Mouse (Mus musculus): ENCODE results near the gene Eefsec. TPM values are rescaled to one million over a fixed set of nuclear protein-coding genes. Genes with fewer than 3 reads are reported as not detected.

The Eefsec gene
- polyA plus RNA-seq, 1 experiment = 20.3 TPM

DNA sequence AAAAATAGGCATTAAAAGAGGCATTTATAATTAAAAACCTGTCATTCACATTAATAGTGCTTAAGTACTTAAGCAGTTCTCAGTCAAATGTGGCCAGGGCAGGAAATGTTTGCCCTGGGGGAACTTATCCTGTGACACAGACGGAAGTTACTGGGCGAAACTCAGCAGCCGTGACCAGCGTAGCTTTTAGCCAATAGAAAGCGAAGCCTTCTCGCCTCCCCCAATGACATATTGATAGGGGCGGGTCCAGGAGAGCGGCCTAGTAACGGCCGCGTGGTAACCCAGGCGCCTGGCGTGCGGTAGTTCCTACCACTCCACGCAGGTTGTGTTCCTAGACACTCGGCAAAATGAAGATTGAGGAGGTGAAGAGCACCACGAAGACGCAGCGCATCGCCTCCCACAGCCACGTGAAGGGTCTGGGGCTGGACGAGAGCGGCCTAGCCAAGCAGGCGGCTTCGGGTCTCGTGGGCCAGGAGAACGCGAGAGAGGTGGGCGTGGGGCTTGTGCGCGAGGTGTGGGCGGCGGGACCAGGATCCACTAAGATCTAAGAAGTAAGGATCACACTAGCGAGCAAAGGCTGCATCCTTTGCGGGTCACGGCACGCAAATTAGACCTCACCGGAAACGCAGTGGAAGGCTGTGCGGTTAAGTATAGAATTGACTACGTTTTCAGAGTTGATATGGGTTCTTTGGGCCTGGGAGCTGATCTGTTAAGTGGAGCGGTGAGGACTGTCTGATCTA, 19.0 kb upstream of the Eefsec start, which contains the start of gene Ruvbl1:
TSS of gene Ruvbl1 (plus strand) at position 229 of the 740 bp plus-strand sequence.
- DNase-seq (ENCODE audit: low read depth) = peak; percentile 98
- TF ChIP-seq CTCF (IDR thresholded peaks at IDR 0.05; ENCODE audit: borderline replicate concordance, extremely low read depth, insufficient read depth, insufficient read length) = no peak
- TF ChIP-seq POLR2A (IDR thresholded peaks at IDR 0.05; ENCODE audit: borderline replicate concordance, extremely low read depth, insufficient read depth, insufficient read length, poor library complexity, severe bottlenecking) = peak; percentile 33; the same call in 1 of the 2 replicates

GRCm38 (mm10) chr6:88454545-88454944, 8.2 kb upstream of the Eefsec start:
- DNase-seq (ENCODE audit: low read depth) = no peak
- no peak for TF ChIP-seq POLR2A (IDR thresholded peaks at IDR 0.05; ENCODE audit: borderline replicate concordance, extremely low read depth, insufficient read depth, insufficient read length, poor library complexity, severe bottlenecking)
- no peak for TF ChIP-seq CTCF (IDR thresholded peaks at IDR 0.05; ENCODE audit: borderline replicate concordance, extremely low read depth, insufficient read depth, insufficient read length)

DNA sequence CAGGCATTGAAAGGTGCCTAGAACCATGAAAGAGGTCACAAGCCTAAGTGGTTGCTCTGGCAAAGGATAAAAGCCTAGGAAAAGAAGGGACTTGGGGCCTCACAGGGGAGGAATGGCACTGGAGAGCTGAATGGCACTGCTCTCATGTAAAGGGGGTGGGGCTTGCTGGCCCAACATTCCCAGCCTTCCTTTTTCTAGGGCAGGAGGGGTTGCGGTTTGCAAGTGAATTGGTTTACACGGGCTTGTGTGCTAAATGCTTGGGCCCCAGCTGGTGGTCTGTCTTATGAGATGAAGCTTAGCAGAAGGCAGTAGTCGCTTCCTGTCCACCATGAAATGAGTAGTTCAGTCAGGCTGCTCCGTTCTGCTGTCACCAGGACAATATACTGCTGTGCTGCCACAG, 1.1 kb upstream of the Eefsec start:
- peak; percentile 68 for DNase-seq (ENCODE audit: low read depth)
- TF ChIP-seq CTCF (IDR thresholded peaks at IDR 0.05; ENCODE audit: borderline replicate concordance, extremely low read depth, insufficient read depth, insufficient read length) (no peak), POLR2A (IDR thresholded peaks at IDR 0.05; ENCODE audit: borderline replicate concordance, extremely low read depth, insufficient read depth, insufficient read length, poor library complexity, severe bottlenecking) (no peak)

GRCm38 (mm10) chr6:88445661-88446060, 678 bp downstream of the Eefsec start:
- no peak for DNase-seq (ENCODE audit: low read depth)
- TF ChIP-seq POLR2A (IDR thresholded peaks at IDR 0.05; ENCODE audit: borderline replicate concordance, extremely low read depth, insufficient read depth, insufficient read length, poor library complexity, severe bottlenecking) (no peak), CTCF (IDR thresholded peaks at IDR 0.05; ENCODE audit: borderline replicate concordance, extremely low read depth, insufficient read depth, insufficient read length) (no peak)

GRCm38 (mm10) chr6:88444076-88444750, 2.1 kb downstream of the Eefsec start:
- DNase-seq (ENCODE audit: low read depth) = no peak
- TF ChIP-seq CTCF (IDR thresholded peaks at IDR 0.05; ENCODE audit: borderline replicate concordance, extremely low read depth, insufficient read depth, insufficient read length) (no peak), POLR2A (IDR thresholded peaks at IDR 0.05; ENCODE audit: borderline replicate concordance, extremely low read depth, insufficient read depth, insufficient read length, poor library complexity, severe bottlenecking) (no peak)

DNA sequence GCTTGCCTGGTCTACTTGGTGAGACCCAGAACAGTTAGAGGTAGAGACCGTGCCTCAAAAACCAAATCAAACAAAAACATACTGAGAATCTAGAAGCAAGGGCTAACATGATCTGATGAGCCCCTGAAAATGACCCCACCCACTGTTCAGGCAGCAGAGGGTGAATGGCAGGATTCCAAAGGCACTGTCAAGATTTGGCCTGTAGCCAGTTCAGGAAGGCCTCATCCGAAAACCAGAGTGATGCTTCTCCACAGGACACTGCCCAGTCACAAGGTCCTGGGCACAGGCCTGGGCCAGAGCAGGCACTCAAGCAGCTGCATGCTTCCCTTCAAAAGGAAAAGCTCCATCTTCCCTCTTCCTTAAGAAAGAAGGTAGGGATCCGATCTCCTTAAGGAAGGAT, 2.9 kb downstream of the Eefsec start:
- no peak for TF ChIP-seq POLR2A (IDR thresholded peaks at IDR 0.05; ENCODE audit: borderline replicate concordance, extremely low read depth, insufficient read depth, insufficient read length, poor library complexity, severe bottlenecking)
- TF ChIP-seq CTCF (IDR thresholded peaks at IDR 0.05; ENCODE audit: borderline replicate concordance, extremely low read depth, insufficient read depth, insufficient read length) = no peak
- no peak for DNase-seq (ENCODE audit: low read depth)

- TF ChIP-seq CTCF (IDR thresholded peaks at IDR 0.05; ENCODE audit: borderline replicate concordance, extremely low read depth, insufficient read depth, insufficient read length) (no peak), POLR2A (IDR thresholded peaks at IDR 0.05; ENCODE audit: borderline replicate concordance, extremely low read depth, insufficient read depth, insufficient read length, poor library complexity, severe bottlenecking) (no peak)
- no peak for DNase-seq (ENCODE audit: low read depth)
Observed at GRCm38 (mm10) chr6:88442551-88442950, 3.8 kb downstream of the Eefsec start.

- no peak for TF ChIP-seq CTCF (IDR thresholded peaks at IDR 0.05; ENCODE audit: borderline replicate concordance, extremely low read depth, insufficient read depth, insufficient read length)
- TF ChIP-seq POLR2A (IDR thresholded peaks at IDR 0.05; ENCODE audit: borderline replicate concordance, extremely low read depth, insufficient read depth, insufficient read length, poor library complexity, severe bottlenecking) = no peak
- DNase-seq (ENCODE audit: low read depth) = peak; percentile 48
Observed at GRCm38 (mm10) chr6:88439056-88439455, 7.3 kb downstream of the Eefsec start.

DNA sequence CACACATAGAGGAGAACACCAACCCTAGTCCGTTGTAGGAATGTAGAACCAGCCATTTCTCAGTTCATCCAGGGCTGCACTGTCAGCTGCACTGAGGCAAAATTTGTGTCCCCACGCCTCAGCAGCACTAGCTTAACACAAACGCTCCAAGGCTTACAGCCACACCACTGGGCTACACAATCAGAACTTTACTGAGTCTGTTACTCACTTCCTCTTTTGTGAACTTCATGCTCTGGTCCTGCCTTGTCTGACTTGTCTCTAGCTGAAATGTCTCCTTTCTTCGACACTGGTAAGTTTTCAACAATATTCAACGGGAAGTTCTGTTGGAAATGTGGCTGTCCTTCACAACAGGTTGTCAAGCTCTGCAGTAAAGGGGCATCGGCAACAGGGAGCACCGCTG, 10.7 kb downstream of the Eefsec start:
- DNase-seq (ENCODE audit: low read depth) = no peak
- TF ChIP-seq CTCF (IDR thresholded peaks at IDR 0.05; ENCODE audit: borderline replicate concordance, extremely low read depth, insufficient read depth, insufficient read length) (no peak), POLR2A (IDR thresholded peaks at IDR 0.05; ENCODE audit: borderline replicate concordance, extremely low read depth, insufficient read depth, insufficient read length, poor library complexity, severe bottlenecking) (no peak)

DNA sequence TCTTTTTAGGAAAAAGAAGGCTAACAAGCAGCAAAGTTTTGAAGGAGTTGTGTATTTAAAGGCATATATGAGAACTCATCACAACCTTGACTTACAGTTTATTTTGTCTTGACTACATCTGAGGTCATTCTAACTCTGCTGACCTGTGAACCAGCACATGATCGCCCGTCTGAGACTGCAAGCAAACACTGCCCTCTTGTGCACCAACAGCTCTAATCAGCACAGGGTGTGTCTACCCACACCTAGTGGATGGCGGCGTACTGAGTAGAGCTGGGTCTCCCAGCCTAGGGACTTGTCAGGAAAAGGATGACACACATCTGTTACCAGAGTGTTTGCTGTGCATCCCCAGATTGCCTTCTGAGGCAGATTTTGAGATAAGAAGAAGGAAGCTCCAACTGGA, 15.1 kb downstream of the Eefsec start:
- DNase-seq (ENCODE audit: low read depth) = peak; percentile 49
- TF ChIP-seq POLR2A (IDR thresholded peaks at IDR 0.05; ENCODE audit: borderline replicate concordance, extremely low read depth, insufficient read depth, insufficient read length, poor library complexity, severe bottlenecking) = no peak
- peak; percentile 58; the same call in 1 of the 2 replicates for TF ChIP-seq CTCF (IDR thresholded peaks at IDR 0.05; ENCODE audit: borderline replicate concordance, extremely low read depth, insufficient read depth, insufficient read length)

DNA sequence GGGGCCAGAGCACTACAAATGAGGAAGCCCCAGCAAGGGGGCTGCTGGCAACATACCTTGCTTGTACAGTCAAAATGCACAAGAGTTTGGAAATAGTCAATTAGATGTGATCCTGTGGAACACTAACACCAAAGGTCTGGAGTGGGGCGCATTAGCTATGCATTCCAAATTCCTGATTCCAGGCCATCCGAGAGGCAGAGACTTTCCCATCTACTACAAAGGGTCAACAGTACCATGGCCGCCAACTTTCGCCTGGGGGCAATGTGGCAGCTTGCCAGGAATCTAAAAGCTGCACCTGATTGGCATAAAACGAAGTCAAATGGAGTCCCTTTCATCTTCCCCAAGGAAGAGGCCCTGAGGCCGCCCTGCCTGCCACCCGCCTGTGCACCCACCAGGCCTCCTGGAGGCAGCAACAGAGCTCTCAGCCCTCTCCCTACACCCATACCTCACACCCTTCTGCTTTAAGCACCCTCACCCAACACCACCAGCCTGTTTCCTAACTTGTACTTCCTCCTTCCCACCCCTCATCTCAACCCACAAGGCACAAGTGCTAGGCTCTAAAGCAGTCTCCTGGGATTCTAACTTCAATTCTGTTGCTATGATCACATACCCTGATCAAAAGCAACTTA, 30.1 kb downstream of the Eefsec start:
- peak; percentile 69 for DNase-seq (ENCODE audit: low read depth)
- TF ChIP-seq CTCF (IDR thresholded peaks at IDR 0.05; ENCODE audit: borderline replicate concordance, extremely low read depth, insufficient read depth, insufficient read length) (no peak), POLR2A (IDR thresholded peaks at IDR 0.05; ENCODE audit: borderline replicate concordance, extremely low read depth, insufficient read depth, insufficient read length, poor library complexity, severe bottlenecking) (no peak)
